ENCODE assay signal across 8 mouse cellular contexts in the genomic region with DNA sequence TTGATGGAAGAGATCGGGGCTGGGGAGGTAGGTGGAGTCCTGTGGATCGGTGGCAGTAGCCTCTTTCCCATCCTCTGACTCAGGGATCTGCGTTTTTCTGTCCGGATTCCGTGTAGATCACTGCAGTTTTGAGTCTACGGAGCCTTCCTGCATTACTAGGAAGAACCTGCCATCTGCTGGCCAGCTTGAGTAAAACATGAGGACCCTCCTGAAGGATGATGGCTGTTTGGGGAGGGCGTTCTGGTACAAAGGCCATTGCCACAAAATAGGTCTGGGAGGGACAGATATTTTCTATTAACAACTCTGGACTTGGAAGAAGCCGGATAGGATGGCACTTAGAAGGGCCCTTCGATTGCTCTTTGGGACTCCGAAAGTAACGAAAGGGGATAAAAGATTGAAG. TPM values are rescaled to one million over a fixed set of nuclear protein-coding genes. Genes with fewer than 3 reads are reported as not detected.
DNase-seq lines count a peak whose midpoint lies in the region; ATAC-seq lines count a peak whose summit lies in the region.

No protein-coding gene starts in this region.

- no peak overlapping the region for H3K27ac ChIP-seq in embryonic facial prominence, embryonic 13.5 days
- no peak overlapping the region for H3K27ac ChIP-seq in limb, embryonic 13.5 days
- H3K27ac ChIP-seq in midbrain, embryonic 15.5 days: peak overlapping the region; percentile 63

- peak; percentile 88 for DNase-seq in 416B (ENCODE audit: low read depth)
- peak; percentile 44 to 62 for DNase-seq in adrenal gland, postnatal 4 days (ENCODE audit: low spot score in 2 of 2)
- DNase-seq in heart, adult 8-10 months (ENCODE audit: low spot score): peak; percentile 80
- peak; percentile 56 to 85 for DNase-seq in kidney, adult 8-10 months
- DNase-seq in spleen, adult 18-20 months: peak; percentile 39 to 73

- H3K9ac ChIP-seq in embryonic facial prominence, embryonic 13.5 days: peak overlapping the region; percentile 41; the same call in 1 of the 2 replicates
- peak overlapping the region; percentile 27 for H3K9ac ChIP-seq in limb, embryonic 13.5 days
- H3K9ac ChIP-seq in midbrain, embryonic 15.5 days: peak overlapping the region; percentile 31; the same call in 1 of the 2 replicates

- H3K36me3 ChIP-seq in embryonic facial prominence, embryonic 13.5 days: no peaks in the 10 kb centered on the region
- H3K36me3 ChIP-seq in limb, embryonic 13.5 days: no peaks in the 10 kb centered on the region
- no peaks in the 10 kb centered on the region for H3K36me3 ChIP-seq in midbrain, embryonic 15.5 days (replicated peaks)

- 6% methylated on average over 11 of the region's 11 CpGs for WGBS in embryonic facial prominence, embryonic 13.5 days
- WGBS in limb, embryonic 13.5 days: 3% methylated on average over 11 of the region's 11 CpGs
- 2% methylated on average over 11 of the region's 11 CpGs for WGBS in midbrain, embryonic 15.5 days

- 0 out of 2 replicates have a peak, but pooled peaks cover 4% of the 10 kb centered on the region for H3K4me1 ChIP-seq in embryonic facial prominence, embryonic 13.5 days
- H3K4me1 ChIP-seq in limb, embryonic 13.5 days: no peaks in the 10 kb centered on the region
- 0 out of 2 replicates have a peak, but pooled peaks cover 3% of the 10 kb centered on the region for H3K4me1 ChIP-seq in midbrain, embryonic 15.5 days

- no peaks in the 10 kb centered on the region for H3K27me3 ChIP-seq in embryonic facial prominence, embryonic 13.5 days
- no peaks in the 10 kb centered on the region for H3K27me3 ChIP-seq in limb, embryonic 13.5 days
- H3K27me3 ChIP-seq in midbrain, embryonic 15.5 days (replicated peaks): no peaks in the 10 kb centered on the region

- no peak for ATAC-seq in embryonic facial prominence, embryonic 13.5 days (ENCODE audit: insufficient number of reproducible peaks, insufficient read depth, low FRiP score, low TSS enrichment, low read depth)
- ATAC-seq in limb, embryonic 13.5 days (ENCODE audit: low FRiP score, low read depth): peak; percentile 55
- ATAC-seq in midbrain, embryonic 15.5 days (replicated peaks): peak; percentile 79

- H3K9me3 ChIP-seq in embryonic facial prominence, embryonic 13.5 days: no peaks in the 10 kb centered on the region
- no peaks in the 10 kb centered on the region for H3K9me3 ChIP-seq in limb, embryonic 13.5 days
- H3K9me3 ChIP-seq in midbrain, embryonic 15.5 days: no peaks in the 10 kb centered on the region

- peak overlapping the region; percentile 44 for H3K4me3 ChIP-seq in embryonic facial prominence, embryonic 13.5 days
- H3K4me3 ChIP-seq in limb, embryonic 13.5 days: peak overlapping the region; percentile 41
- H3K4me3 ChIP-seq in midbrain, embryonic 15.5 days: peak overlapping the region; percentile 43

- H3K4me2 ChIP-seq in embryonic facial prominence, embryonic 13.5 days: peak overlapping the region; percentile 71
- H3K4me2 ChIP-seq in limb, embryonic 13.5 days (replicated peaks): peak overlapping the region; percentile 68
- H3K4me2 ChIP-seq in midbrain, embryonic 15.5 days: peak overlapping the region; percentile 67

RNA-seq across cellular contexts. Expression of gene Abcc12, which starts 4.6 kb away (rescaled TPM):
- under 1 TPM; 0.17 to 0.23 TPM for total RNA-seq in adrenal gland, postnatal 4 days (2021)
- 0.10 and 0.19 TPM in 2 replicates for polyA plus RNA-seq in embryonic facial prominence, embryonic 13.5 days (2015; fragmentation: Nextera tagmentation; extraction: Ambion mirVana)
- total RNA-seq in heart, adult 8-10 months (2022): not detected
- polyA plus RNA-seq in limb, embryonic 13.5 days (2015; fragmentation: Nextera tagmentation; extraction: Ambion mirVana): 0.13 and 0.15 TPM in 2 replicates
- polyA plus RNA-seq in midbrain, embryonic 15.5 days (2015; fragmentation: Nextera tagmentation; extraction: Ambion mirVana): 0.06 and 0.15 TPM in 2 replicates

RNA-seq across cellular contexts. Expression of gene Lonp2, which starts 38.7 kb away (rescaled TPM):
- 10 to 100 TPM; 82.2 to 82.3 TPM for total RNA-seq in adrenal gland, postnatal 4 days (2021)
- 50.6 and 59.2 TPM in 2 replicates for polyA plus RNA-seq in embryonic facial prominence, embryonic 13.5 days (2015; fragmentation: Nextera tagmentation; extraction: Ambion mirVana)
- 10 to 100 TPM; 79.6 to 86.6 (median 83.4) TPM for total RNA-seq in heart, adult 8-10 months (2022)
- polyA plus RNA-seq in limb, embryonic 13.5 days (2015; fragmentation: Nextera tagmentation; extraction: Ambion mirVana): 58.8 and 61.7 TPM in 2 replicates
- polyA plus RNA-seq in midbrain, embryonic 15.5 days (2015; fragmentation: Nextera tagmentation; extraction: Ambion mirVana): 84.7 and 86.6 TPM in 2 replicates
